Mouse (Mus musculus) yolk sac, embryonic 10.5 days (tissue): ENCODE results near the gene Sp100.

Source experiments
- DNase-seq: peaks from one replicate; pipeline ENCODE4 v3.0.0-alpha.2; 2017; ENCODE audit warnings: low spot score

Sp100 gene

GRCm38 (mm10) chr1:85702531-85702930, 52.7 kb downstream of the Sp100 start:
- DNase-seq: no peak

- DNase-seq: peak; percentile 63
Measured at GRCm38 (mm10) chr1:85703245-85704186, 53.7 kb downstream of the Sp100 start.

DNA sequence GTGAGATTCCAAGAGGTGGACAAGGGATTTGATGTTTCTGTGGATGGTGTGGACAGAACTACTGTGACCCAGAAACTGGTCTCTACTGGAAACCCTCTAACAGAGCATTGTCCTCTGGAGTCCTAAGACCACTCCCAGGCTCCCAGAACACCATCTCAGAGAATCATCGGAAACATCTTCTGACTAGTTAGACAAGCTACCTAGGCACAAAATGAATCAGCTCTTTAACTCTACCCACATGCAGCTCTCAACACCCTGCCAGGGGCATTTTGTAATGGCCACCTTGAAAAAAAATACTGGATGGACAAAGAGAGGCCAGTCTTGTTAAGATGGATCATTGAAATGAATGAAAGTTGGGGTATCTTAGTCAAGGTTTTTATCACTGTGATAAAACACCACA, 55.8 kb downstream of the Sp100 start:
- DNase-seq: no peak

GRCm38 (mm10) chr1:85706754-85707153, 57.0 kb downstream of the Sp100 start:
- no peak for DNase-seq

DNA sequence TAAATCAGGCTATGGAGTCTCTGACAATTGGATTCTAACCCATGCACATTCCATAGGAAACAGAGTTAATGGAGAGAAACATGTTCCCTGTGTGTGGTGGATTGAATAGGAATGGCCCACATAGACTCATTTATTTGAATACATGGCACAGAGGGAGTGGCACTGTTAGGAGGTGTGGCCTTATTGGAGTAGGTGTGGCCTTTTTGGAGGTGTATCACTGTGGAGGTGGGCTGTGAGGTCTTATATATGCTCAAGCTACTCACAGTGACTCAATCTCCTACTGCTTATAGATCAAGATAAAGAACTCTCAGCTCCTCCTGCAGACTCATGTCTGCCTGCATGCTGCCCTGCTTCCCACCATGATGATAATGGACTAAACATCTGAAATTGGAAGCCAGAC, 64.7 kb downstream of the Sp100 start:
- no peak for DNase-seq

DNA sequence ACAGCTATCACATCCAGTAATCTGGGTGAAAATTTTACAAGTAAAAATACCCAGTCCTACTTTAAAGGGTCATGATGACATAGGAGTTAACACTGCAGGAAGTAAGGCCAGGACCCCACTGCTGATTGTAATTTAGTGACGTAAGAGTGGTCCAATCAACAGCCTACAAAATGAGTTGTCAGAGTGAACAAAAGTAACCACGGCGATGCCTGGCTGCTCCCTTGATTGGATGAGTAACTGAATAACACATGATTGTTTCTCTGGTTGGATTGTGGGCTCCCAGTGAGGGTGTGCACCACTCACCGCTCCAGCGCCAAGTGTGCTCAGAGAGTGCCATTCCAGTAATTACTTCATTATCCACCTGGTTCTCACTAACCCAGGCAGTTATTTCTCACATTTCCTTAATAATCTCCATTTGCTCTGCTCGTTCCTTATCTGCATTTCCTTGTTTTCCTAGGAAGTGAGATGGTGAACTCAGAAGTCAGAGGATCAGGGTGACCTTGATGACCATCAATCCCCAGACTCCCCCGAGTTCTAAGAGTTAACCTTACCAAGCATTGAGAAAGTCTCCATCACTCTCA, 66.7 kb downstream of the Sp100 start:
- DNase-seq: no peak

- no peak for DNase-seq
Measured at GRCm38 (mm10) chr1:85719049-85719448, 69.3 kb downstream of the Sp100 start.

- DNase-seq: no peak
Measured at GRCm38 (mm10) chr1:85720220-85720893, 70.6 kb downstream of the Sp100 start.

DNA sequence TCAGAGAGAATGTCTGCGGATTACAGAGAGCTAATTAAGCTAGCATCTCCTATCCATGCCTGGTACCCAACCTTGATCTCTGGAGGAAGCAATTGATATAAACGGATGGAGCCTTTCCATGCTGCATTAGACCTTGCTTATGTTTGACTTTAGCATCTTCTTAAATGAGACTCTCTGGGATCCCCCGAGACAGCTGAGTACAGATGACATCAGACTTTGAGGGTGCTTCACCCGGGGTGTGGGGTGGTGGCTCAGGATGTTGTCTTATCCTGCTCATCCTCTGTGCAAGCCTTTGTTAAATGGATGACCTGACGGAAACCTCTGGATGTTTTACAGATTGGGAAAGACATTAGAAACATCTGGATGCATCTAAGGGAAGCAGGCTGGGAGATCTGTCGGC, 80.7 kb downstream of the Sp100 start:
- no peak for DNase-seq

DNA sequence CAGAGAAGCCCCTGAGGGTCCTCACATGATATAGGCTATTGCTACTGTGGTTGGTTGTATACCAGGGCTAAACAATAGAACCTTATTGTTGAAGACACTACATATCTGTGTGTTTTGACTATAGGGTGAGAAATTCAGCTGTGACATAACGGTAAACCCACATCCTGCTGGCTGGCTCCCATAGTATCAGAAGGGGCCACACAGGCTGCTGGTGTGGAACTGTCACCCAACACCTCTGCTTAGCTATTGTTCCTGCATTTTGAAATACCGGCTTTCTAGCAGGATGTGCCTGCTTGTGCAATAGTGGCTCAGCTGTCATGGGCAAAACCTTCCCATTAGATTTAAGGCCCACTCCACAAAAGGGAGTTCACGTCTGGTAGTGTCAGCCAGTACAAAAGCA, 82.8 kb downstream of the Sp100 start:
- no peak for DNase-seq

DNA sequence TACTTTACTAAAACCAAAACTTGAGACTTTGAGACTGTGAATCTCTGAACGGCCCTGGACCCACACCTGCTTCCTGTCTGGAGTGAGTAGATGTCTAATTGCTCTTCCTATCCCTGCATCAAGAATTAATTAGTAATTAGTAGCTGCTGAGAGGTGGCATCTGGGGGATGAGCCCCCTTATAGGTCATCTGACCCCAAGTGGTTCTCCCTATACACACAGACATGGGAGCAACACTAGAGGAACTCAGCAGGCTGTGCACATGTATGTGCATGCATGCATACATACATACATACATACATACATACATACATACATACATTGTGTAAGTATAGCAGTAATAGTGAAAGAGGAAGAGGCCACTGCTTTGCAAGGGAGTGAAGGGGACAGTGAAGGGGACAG, 84.7 kb downstream of the Sp100 start:
- DNase-seq: no peak

DNA sequence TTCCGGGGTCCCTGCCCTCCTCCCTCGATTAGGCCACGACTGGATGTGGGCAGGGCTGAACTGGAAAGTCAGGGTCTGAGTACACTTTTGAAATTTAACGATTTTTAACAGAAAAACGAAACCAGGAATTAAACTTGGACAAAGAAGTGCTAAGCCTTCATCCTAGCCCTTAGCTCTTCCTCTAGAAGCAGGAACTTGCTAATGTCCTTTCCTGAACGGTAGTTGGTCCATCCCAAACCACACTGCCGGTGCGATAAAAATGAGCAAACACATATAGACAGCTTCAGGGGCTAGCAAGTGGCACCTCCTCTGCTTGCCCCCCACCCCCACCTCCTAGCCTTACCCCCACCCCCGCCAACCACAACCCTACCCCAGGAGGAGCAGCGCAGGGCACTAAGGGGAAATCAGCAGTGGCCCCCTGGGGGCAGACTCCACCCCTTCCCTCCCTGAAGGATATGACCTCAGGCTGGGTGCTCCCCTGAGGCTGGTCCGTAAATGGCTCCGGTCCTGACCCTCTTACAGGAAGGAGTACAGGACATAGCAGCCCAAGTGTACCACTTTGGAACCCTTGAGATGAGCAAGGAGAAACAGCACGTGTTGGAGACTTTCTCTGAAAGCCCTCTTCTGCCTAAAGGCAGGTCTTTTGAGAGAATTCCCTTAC, 85.8 kb downstream of the Sp100 start:
- no peak for DNase-seq

DNA sequence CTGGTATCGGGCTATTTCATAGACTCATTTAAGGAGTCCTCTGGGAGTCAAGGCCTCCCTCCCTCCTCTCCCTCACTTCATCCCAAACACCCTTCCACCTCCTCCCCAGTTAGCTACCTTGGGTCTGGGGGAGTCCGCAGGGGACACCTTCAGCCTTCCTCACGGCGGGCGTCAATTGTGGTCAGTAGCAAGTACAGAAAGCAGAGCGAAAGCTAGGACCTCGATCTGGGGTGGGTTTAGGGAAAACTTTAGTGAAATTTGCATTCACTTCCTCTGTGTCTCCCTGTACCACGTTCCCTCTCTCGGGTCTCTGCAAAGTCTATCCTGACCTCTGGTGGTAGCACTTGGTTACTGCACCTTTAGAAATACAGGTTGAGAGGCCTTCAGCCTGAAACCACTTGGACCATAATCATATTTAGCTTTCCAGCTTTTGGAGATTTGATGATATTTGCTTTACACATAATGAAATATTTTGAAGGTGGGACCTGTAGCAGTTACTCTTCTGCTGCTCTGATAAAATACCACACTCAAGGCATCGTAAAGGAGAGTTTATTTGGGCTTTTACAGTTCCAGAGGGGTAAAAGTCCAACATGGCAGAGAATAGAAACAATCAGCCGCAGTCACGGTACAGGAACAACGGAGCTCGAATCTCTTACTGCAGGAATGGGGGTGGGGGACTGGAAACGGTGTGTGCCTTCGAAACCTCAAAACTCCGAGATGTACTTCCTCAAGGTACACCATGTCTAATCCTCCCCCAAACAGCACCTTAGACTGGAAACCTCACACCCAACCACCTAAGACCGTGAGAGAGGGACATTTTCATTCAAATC, 86.8 kb downstream of the Sp100 start:
- peak; percentile 57 for DNase-seq

- DNase-seq: no peak
Measured at GRCm38 (mm10) chr1:85739000-85739399, 89.2 kb downstream of the Sp100 start.

- no peak for DNase-seq
Measured at GRCm38 (mm10) chr1:85739819-85740218, 90.0 kb downstream of the Sp100 start.

DNA sequence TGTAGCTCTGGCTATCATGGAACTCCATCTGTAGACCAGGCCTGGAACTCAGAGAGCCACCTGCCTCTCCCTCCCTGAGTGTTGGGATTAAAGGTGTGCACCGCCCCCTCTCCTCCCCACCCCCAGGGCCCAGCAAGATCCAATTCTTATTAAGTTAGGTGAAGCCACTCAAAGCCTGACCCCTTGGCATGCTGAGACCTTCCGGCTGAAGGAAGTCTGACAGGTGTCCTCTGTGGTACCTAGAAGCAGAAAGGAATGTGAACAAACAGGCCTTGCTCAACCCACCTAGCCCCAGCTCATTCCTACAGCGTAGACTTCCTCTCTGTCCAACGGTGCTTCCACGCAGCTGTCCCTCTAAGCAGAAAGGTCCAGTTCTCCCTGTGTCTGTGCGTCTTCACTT, 91.1 kb downstream of the Sp100 start:
- DNase-seq: no peak

GRCm38 (mm10) chr1:85742333-85742732, 92.5 kb downstream of the Sp100 start:
- no peak for DNase-seq

DNA sequence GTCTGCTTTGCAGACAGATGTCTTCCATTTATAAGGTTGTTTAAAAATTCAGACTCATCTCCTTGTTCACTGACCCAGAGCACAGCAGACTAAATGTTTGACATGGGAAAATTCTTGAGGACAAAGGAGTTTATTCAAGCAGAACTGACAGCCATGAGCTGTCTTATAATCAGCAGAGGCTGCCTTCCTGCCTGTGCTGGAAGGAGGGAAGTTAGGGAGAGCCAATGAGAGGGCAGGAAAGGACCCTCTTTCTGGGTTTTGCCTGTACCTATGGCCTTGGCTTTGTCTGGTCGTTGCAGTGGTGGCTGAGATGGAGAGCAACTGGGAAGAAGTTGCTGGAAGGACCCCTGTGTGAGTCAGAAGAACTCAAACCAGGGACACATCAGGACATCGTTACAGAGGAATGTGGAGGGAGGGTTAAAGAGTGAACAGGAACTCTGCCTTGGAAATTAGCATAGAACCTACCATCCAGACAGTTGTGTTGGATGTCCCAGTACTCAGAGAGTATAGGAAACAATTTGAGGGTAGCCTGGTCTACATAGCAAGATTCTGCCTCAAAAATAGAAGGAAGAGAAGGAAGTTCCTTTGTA, 93.2 kb downstream of the Sp100 start:
- no peak for DNase-seq

- DNase-seq: no peak
Measured at GRCm38 (mm10) chr1:85744539-85744938, 94.8 kb downstream of the Sp100 start.

DNA sequence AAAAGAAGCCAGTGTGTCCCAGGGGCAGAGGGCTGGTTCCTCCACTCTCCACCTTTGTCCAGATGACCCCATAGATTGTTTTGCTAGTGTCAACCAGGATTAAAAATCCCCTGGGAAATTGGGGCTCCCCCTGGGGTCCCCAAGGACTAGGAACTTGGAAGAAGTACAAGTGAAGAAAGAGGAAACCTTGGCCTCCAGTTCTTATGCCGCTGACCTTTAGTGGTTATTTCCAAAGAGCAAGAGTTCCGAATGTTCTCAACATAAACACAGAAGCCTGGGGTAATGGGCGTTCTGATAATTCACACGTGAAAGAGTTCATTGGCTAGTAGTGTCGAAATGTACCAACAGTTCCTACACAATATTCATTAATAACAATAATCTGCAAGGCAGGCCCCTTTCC, 96.7 kb downstream of the Sp100 start:
- no peak for DNase-seq

DNA sequence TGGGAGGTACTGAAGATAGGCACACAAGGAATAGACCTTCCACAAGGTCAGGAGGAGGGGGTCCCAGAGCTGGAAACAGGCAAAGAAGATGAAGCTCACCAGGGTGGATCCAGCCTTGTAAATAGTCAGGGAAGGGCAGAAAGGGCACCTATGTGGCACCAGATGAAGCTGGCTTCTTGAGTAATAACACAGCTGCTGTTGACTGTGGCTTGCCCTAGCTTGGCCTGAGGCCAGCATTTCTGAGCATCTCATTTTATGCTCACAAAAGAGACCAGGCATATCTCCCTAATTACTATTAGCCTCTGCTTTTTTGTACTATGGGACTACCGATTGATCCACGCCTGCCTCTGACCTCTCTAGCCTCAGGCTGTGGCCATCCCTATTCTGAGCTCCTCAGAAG, 100.0 kb downstream of the Sp100 start:
- DNase-seq: no peak
